Mouse (Mus musculus): ENCODE measurements around the gene Glt28d2. TPM values are rescaled to one million over a fixed set of nuclear protein-coding genes. Genes with fewer than 3 reads are reported as not detected.

Glt28d2 gene
- polyA plus RNA-seq, 1 experiment from 2014 or later, result 1.6 TPM

- no peak for DNase-seq (ENCODE audit: low spot score)
Observed at GRCm38 (mm10) chr3:85878911-85879310, 8.4 kb downstream of the Glt28d2 start.

- no peak for DNase-seq (ENCODE audit: low spot score)
Observed at GRCm38 (mm10) chr3:85863996-85864395, 23.3 kb downstream of the Glt28d2 start.

GRCm38 (mm10) chr3:85862886-85863285, 24.4 kb downstream of the Glt28d2 start:
- DNase-seq (ENCODE audit: low spot score), result no peak

- no peak for DNase-seq (ENCODE audit: low spot score)
Observed at GRCm38 (mm10) chr3:85860996-85861395, 26.3 kb downstream of the Glt28d2 start.

- no peak for DNase-seq (ENCODE audit: low spot score)
Observed at GRCm38 (mm10) chr3:85859311-85859710, 28.0 kb downstream of the Glt28d2 start.

GRCm38 (mm10) chr3:85858140-85859135, 28.9 kb downstream of the Glt28d2 start:
- peak; percentile 15 for DNase-seq (ENCODE audit: low spot score)

GRCm38 (mm10) chr3:85857083-85857482, 30.2 kb downstream of the Glt28d2 start:
- DNase-seq (ENCODE audit: low spot score), result no peak

- DNase-seq (ENCODE audit: low spot score), result no peak
Observed at GRCm38 (mm10) chr3:85855947-85856346, 31.4 kb downstream of the Glt28d2 start.

GRCm38 (mm10) chr3:85855043-85855442, 32.3 kb downstream of the Glt28d2 start:
- no peak for DNase-seq (ENCODE audit: low spot score)

- DNase-seq (ENCODE audit: low spot score), result no peak
Observed at GRCm38 (mm10) chr3:85854143-85854542, 33.2 kb downstream of the Glt28d2 start.

- no peak for DNase-seq (ENCODE audit: low spot score)
Observed at GRCm38 (mm10) chr3:85853715-85854114, 33.6 kb downstream of the Glt28d2 start.

- no peak for DNase-seq (ENCODE audit: low spot score)
Observed at GRCm38 (mm10) chr3:85850079-85850478, 37.2 kb downstream of the Glt28d2 start.

- DNase-seq (ENCODE audit: low spot score), result no peak
Observed at GRCm38 (mm10) chr3:85846316-85846715, 41.0 kb downstream of the Glt28d2 start.

GRCm38 (mm10) chr3:85845341-85845740, 42.0 kb downstream of the Glt28d2 start:
- no peak for DNase-seq (ENCODE audit: low spot score)

GRCm38 (mm10) chr3:85842881-85843218, 44.5 kb downstream of the Glt28d2 start:
- DNase-seq (ENCODE audit: low spot score), result no peak

- no peak for DNase-seq (ENCODE audit: low spot score)
Observed at GRCm38 (mm10) chr3:85842177-85842880, 45.0 kb downstream of the Glt28d2 start.

GRCm38 (mm10) chr3:85841454-85842176, 45.7 kb downstream of the Glt28d2 start:
- DNase-seq (ENCODE audit: low spot score), result no peak

GRCm38 (mm10) chr3:85833627-85834026, 53.7 kb downstream of the Glt28d2 start:
- no peak for DNase-seq (ENCODE audit: low spot score)

- no peak for DNase-seq (ENCODE audit: low spot score)
Observed at GRCm38 (mm10) chr3:85832490-85833155, 54.7 kb downstream of the Glt28d2 start.

- no peak for DNase-seq (ENCODE audit: low spot score)
Observed at GRCm38 (mm10) chr3:85831785-85832184, 55.5 kb downstream of the Glt28d2 start.

- DNase-seq (ENCODE audit: low spot score), result no peak
Observed at GRCm38 (mm10) chr3:85829047-85829446, 58.3 kb downstream of the Glt28d2 start.

Data from thymus, postnatal 0 days (tissue).